Mouse (Mus musculus) heart, embryonic 14.5 days (tissue): Measurements from ENCODE around the gene Ankrd33. TPM values are rescaled to one million over a fixed set of nuclear protein-coding genes. Genes with fewer than 3 reads are reported as not detected.

Experiments
- ATAC-seq: fragments of 200-750 bp; cut with Nextera tagmentation; 2 replicates; pipeline ENCODE4 v1.8.0; 2017; ENCODE audit warnings: low read depth, moderate TSS enrichment; ENCODE audit not compliant: insufficient number of reproducible peaks, insufficient read depth, low FRiP score
- H3K27ac ChIP-seq, 2 experiments: fragments of 200-500 bp in 1 of 2; fragments of 300-500 bp in 1 of 2; sonication (generic) in 1 of 2; replicated peaks in 1 of 2; 2 replicates each; pipeline ENCODE4 v1.5.1; 2012 to 2014; ENCODE audit warnings: low read depth in 2 of 2, low read length in 2 of 2, control low read depth in 1 of 2, mild to moderate bottlenecking in 1 of 2, mixed read lengths in 1 of 2; ENCODE audit not compliant: control insufficient read depth in 1 of 2, insufficient read depth in 1 of 2
- H3K27me3 ChIP-seq: fragments of 300-500 bp; sonication (generic); 2 replicates; pipeline ENCODE4 v1.6.1; 2014; ENCODE audit warnings: mild to moderate bottlenecking, low read length, control low read depth; ENCODE audit not compliant: control insufficient read depth, insufficient read depth
- H3K36me3 ChIP-seq: fragments of 300-500 bp; sonication (generic); 2 replicates; pipeline ENCODE4 v1.6.1; 2014; ENCODE audit warnings: mild to moderate bottlenecking, control low read depth, low read length, mixed read lengths; ENCODE audit not compliant: control insufficient read depth, insufficient read depth
- H3K4me1 ChIP-seq, 2 experiments: fragments of 200-500 bp in 1 of 2; fragments of 300-500 bp in 1 of 2; sonication (generic) in 1 of 2; 2 replicates each; pipeline ENCODE4 v1.6.1; 2012 to 2014; ENCODE audit warnings: low read length in 2 of 2, control low read depth in 1 of 2, mixed read lengths in 1 of 2; ENCODE audit not compliant: control insufficient read depth in 2 of 2, insufficient read depth in 2 of 2
- H3K4me2 ChIP-seq: fragments of 300-500 bp; sonication (generic); 2 replicates; pipeline ENCODE4 v1.6.1; 2014; ENCODE audit warnings: mild to moderate bottlenecking, low read length
- H3K4me3 ChIP-seq, 2 experiments: fragments of 200-500 bp in 1 of 2; fragments of 300-500 bp in 1 of 2; sonication (generic) in 1 of 2; 2 replicates each; pipeline ENCODE4 v1.5.1; 2012 to 2014; ENCODE audit warnings: low read length in 2 of 2, mild to moderate bottlenecking in 2 of 2, control low read depth in 1 of 2, low read depth in 1 of 2, moderate library complexity in 1 of 2; ENCODE audit not compliant: control insufficient read depth in 1 of 2, insufficient read depth in 1 of 2
- H3K9ac ChIP-seq: fragments of 300-500 bp; sonication (generic); 2 replicates; pipeline ENCODE4 v1.6.1; 2014; ENCODE audit warnings: mild to moderate bottlenecking, low read length
- H3K9me3 ChIP-seq: fragments of 300-500 bp; sonication (generic); 2 replicates; pipeline ENCODE4 v1.6.1; 2016; ENCODE audit warnings: low read length, control low read depth; ENCODE audit not compliant: control insufficient read depth
- WGBS: fragments of 180-500 bp; shearing (Covaris S2); extraction: QIAGEN DNeasy Blood & Tissue Kit; methylation state at CpG from one replicate; pipeline ENCODE4 v1.1.7; 2014; 5-methylcytosine and 5-hydroxymethylcytosine counted together
- polyA plus RNA-seq: library from polyadenylated mRNA; unstranded; fragments of >200 nt; fragmentation: Nextera tagmentation; extraction: Ambion mirVana; gene quantifications from 2 replicates; pipeline ENCODE4 v1.2.1, GENCODE M21; 2014

Ankrd33 gene
- polyA plus RNA-seq, 1 experiment from 2014 or later = not detected

DNA sequence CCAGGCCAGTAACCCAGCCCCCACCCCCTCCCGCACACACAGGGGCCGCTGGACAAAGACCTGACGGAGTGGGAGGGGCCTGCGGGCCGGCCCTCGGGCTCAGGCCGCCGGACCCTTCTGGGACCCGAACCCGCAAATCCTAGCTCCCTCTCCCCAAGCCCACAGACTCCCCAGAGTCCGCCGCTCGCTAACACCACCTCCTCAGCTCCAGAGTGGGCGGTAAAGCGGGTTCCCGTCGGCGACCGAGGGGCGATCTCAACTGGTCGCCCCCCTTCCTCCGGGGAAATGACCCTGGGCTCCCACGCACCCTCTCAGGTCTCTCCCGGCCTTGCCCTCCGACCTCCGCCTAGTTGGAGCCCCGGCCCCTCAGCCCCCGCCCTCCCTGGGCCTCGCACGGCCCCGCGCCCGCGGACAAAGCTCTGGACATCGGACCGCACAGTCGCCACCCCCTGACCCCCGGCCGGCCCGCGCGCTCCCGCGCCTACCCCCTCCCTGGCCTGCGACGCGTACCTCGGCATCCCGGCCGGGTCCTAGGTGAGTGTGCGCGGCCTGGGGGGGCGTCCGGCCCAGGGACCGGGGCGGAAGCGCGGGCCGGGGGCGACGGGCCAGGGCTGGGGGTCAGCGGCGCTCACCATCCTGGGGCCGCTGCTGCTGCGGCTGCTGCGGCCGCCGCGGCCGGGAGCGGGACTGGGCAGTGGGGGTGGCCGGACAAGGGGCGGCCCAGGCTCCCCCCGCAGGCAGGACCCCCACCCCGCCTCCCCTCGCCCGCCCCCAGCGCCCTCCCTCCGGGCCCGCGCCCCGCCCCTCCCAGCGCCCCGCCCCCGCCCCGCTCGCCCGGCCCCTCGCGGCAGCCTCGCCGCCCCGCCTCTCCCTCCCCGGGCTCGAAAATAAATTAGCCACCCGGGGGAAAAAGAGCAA is 37.5 kb upstream of the Ankrd33 start, which contains the start of gene Fignl2:
Gene Fignl2, minus strand, starts transcription at position 755 of the 918 bp plus-strand sequence.
- under 1% methylated on average over 81 of the region's 96 CpGs for WGBS
- ATAC-seq = peak; percentile 36
- Histone ChIP-seq H3K4me1 (peaks cover 10 to 32% of the 10 kb centered on the region in 2 experiments; a peak in 3 of 4 replicates), H3K9ac (peak within 1 kb of the TSS; percentile 83), H3K27ac (peak within 1 kb of the TSS; percentile 67 to 68; a peak in 3 of 4 replicates), H3K27me3 (peaks cover 23% of the 10 kb centered on the region), H3K4me2 (peak within 1 kb of the TSS; percentile 79), H3K9me3 (no peaks in the 10 kb centered on the region), H3K4me3 (peak within 1 kb of the TSS; percentile 66 to 69), H3K36me3 (no peaks in the 10 kb centered on the region)

DNA sequence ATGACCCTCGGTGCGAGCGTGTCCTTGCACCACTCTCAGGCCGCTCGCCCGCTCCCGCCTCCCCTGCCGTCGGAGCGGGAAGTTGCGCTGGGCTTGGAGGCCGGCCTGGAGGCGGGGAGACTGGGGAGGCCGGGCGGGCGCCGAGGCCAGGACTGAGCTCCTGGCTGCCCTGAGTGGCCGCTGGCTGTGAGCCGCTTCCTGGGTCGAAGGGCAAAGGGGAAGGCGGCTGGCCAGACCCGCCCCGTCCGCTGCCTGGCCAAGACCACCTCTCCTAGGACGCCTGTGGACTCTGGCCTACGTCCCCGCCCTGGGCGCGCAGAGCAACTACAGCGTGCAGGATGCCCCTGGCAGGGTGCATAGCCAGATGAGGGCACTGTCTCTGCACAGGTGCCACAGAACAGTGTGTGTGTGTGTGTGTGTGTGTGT is 36.8 kb upstream of the Ankrd33 start:
- Histone ChIP-seq H3K36me3 (no peaks in the 10 kb centered on the region), H3K4me1 (peaks cover 10 to 32% of the 10 kb centered on the region in 2 experiments; a peak in 3 of 4 replicates), H3K27ac (peak overlapping the region; percentile 67 to 68; a peak in 3 of 4 replicates), H3K9ac (peak overlapping the region; percentile 83), H3K9me3 (no peaks in the 10 kb centered on the region), H3K27me3 (peaks cover 23% of the 10 kb centered on the region), H3K4me2 (peak overlapping the region; percentile 79), H3K4me3 (peak overlapping the region; percentile 64 to 69)
- ATAC-seq = peak; percentile 64
- WGBS = 1% methylated on average over 30 of the region's 30 CpGs

GRCm38 (mm10) chr15:101080031-101080520 is 35.5 kb upstream of the Ankrd33 start:
- Histone ChIP-seq H3K27me3 (peaks cover 23% of the 10 kb centered on the region), H3K36me3 (no peaks in the 10 kb centered on the region), H3K9me3 (no peaks in the 10 kb centered on the region), H3K4me1 (peaks cover 10 to 31% of the 10 kb centered on the region in 2 experiments; a peak in 3 of 4 replicates), H3K27ac (no peak overlapping the region), H3K4me2 (no peak overlapping the region), H3K4me3 (no peak overlapping the region), H3K9ac (no peak overlapping the region)
- 83% methylated on average over 9 of the region's 9 CpGs for WGBS
- ATAC-seq = no peak

DNA sequence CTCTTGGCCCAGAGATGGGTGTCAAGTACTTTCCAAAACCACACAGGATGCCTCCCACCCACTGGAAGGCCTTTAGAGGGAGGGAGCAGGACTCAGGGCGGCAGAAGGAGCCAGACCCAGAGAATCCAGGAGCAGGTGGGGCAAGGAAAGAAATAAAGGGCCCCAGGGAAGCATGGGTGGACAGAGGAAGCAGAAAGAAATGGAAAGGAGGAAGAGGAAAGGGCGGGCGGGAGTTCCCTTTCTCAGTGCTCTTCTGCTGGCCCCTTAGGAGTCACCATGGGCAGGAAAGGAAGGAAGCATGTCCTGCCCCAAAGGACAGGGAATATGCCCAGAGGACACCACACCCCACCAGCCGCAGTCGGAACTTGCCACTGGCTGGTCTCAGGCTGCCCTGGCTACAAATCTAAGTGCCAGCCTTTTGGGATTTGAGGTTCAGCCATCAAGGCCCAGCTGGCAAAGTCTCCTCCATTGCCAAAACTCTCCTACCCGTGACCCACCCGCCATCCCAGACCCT is 34.5 kb upstream of the Ankrd33 start:
- no peak overlapping the region for H3K9ac ChIP-seq
- ATAC-seq = no peak
- 82% methylated on average over 7 of the region's 7 CpGs for WGBS
- H3K9me3 ChIP-seq = no peaks in the 10 kb centered on the region
- H3K36me3 ChIP-seq = no peaks in the 10 kb centered on the region
- H3K4me3 ChIP-seq = no peak overlapping the region
- peaks cover 19% of the 10 kb centered on the region for H3K27me3 ChIP-seq
- peaks cover 8 to 22% of the 10 kb centered on the region in 2 experiments; a peak in 3 of 4 replicates for H3K4me1 ChIP-seq
- no peak overlapping the region for H3K27ac ChIP-seq
- no peak overlapping the region for H3K4me2 ChIP-seq

DNA sequence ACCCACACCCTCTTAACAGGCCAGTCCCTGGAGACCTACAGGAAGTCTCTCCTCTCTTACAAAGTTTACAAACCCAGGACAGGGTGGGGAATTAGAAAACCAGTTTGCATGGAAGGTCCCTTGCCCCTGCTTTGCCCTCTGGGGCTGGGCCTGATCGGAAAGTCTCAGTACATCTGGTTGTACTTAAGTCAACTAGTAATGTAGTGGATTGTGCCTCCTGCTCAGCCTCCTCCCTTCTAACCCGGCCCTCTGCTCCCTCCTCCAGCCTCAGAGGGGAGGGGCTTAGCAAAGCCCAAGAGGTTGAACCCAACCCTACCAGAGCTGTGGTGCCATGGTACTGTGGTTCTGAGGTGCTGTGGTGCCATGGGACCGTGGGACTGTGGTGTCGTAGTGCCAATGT is 33.3 kb upstream of the Ankrd33 start:
- no peak for ATAC-seq
- H3K4me3 ChIP-seq = no peak overlapping the region
- no peaks in the 10 kb centered on the region for H3K36me3 ChIP-seq
- peaks cover 6 to 12% of the 10 kb centered on the region in 2 experiments; a peak in 3 of 4 replicates for H3K4me1 ChIP-seq
- no peak overlapping the region for H3K27ac ChIP-seq
- H3K9me3 ChIP-seq = no peaks in the 10 kb centered on the region
- H3K27me3 ChIP-seq = peaks cover 8% of the 10 kb centered on the region
- 57% methylated on average over 4 of the region's 4 CpGs for WGBS
- H3K9ac ChIP-seq = no peak overlapping the region
- H3K4me2 ChIP-seq = no peak overlapping the region

- H3K36me3 ChIP-seq = no peaks in the 10 kb centered on the region
- ATAC-seq = no peak
- H3K9me3 ChIP-seq = no peaks in the 10 kb centered on the region
- 56% methylated on average over 10 of the region's 10 CpGs for WGBS
- no peak overlapping the region for H3K4me2 ChIP-seq
- H3K4me3 ChIP-seq = no peak overlapping the region
- H3K27me3 ChIP-seq = no peaks in the 10 kb centered on the region
- no peak overlapping the region for H3K9ac ChIP-seq
- H3K4me1 ChIP-seq = peaks cover 0 to 4% of the 10 kb centered on the region in 2 experiments; a peak in 2 of 4 replicates
- H3K27ac ChIP-seq = no peak overlapping the region
Observed at GRCm38 (mm10) chr15:101084499-101084898, 31.1 kb upstream of the Ankrd33 start.

DNA sequence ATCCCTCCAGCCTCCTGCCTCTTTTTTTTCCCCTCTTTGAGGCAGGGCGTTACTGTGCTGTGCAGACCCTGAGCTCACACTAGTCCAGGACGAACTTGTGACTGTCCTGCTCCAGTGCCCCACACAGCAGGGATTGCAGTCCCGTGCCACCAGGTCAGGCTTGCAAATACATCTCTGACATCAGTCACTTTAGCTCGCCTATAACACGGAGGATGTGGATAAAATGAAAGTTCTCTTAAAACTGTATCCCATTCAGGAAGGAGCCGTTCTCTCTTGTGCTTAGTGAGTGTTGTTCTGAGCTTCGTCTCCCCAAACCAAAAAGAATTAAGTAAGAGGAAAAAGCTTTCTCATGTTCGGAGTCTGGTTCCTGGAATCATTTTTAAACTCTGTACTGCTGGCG is 29.1 kb upstream of the Ankrd33 start:
- no peak overlapping the region for H3K27ac ChIP-seq

More for the DNA sequence above, 29.1 kb upstream of the Ankrd33 start:
- no peak overlapping the region for H3K4me2 ChIP-seq
- H3K4me3 ChIP-seq = no peak overlapping the region
- no peaks in the 10 kb centered on the region for H3K27me3 ChIP-seq
- WGBS = 73% methylated on average over 9 of the region's 9 CpGs
- H3K36me3 ChIP-seq = no peaks in the 10 kb centered on the region
- no peaks in the 10 kb centered on the region for H3K9me3 ChIP-seq
- no peak for ATAC-seq
- H3K4me1 ChIP-seq = no peaks in the 10 kb centered on the region
- H3K9ac ChIP-seq = no peak overlapping the region
